Mouse (Mus musculus) activated CD4-positive, CD25-positive, alpha-beta regulatory T cell, adult 9 weeks (primary cell): ENCODE data around the gene Uba6. TPM values are rescaled to one million over a fixed set of nuclear protein-coding genes. Genes with fewer than 3 reads are reported as not detected.

ENCODE experiments used
- polyA plus RNA-seq: library from polyadenylated mRNA; unstranded; fragments of 100-300 nt; shearing (Covaris generic); gene quantifications from one replicate; pipeline ENCODE4 v1.2.1, GENCODE M21; 2017

Gene Uba6
- polyA plus RNA-seq = 30.6 TPM

DNA sequence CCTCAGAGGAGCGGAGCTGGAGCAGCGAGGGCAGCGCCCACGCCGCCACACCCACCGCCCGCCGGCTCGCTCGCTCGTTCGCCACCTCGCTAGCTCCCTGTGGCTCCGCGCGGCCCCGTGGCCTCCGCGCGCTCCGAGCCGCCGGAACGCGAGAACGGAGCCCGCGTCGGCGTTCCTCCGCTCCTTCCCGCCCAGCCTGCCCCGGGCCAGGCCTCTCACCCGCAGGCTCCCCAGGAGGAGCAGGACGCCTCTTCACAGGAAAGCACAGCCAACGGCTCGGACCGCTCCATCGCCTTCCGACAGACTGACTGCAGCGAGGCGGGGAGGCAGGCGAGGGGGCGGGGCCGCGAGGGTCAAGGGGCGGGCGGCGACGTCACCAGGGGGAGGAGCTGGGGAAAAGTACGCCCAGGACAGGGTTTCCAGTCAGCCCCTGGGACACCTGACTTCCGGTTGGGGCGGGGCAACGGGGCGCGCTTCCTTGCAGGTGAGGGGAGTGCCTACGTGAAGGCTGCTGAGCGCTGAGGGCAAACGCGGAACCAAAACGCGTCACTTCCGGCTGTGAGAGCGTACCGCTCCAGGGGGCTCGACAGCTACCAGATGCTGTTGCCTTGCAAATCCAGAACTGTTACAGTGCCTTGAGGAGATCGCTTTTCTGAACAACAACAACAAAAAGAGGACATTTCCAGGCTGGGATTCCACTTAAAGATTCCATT, at the start of gene Uba6:
Gene Uba6 (minus strand): TSS at position 355 of the 713 bp plus-strand sequence.

DNA sequence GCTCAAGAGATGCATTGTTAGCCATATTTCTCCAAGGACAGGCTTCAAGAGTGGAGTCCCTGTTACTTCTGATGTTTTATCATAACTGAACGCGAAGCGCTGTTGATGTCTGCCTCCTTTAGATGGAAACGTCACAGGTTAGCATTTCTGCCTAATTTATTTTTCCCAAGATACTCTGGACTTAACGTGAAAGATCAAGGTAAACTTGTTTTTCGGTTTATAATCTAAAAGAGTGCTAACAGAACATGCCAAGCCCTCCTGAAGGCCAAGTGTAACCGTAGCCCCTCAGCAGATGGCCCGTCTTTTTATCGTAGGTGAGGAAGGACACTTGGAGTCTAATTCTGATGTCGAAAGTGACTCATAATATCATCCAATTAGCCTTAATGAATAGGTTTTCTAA, 25.2 kb upstream of the Uba6 start, which contains the start of gene Gnrhr:
Gene Gnrhr (minus strand): TSS at position 101 of the 400 bp plus-strand sequence.

DNA sequence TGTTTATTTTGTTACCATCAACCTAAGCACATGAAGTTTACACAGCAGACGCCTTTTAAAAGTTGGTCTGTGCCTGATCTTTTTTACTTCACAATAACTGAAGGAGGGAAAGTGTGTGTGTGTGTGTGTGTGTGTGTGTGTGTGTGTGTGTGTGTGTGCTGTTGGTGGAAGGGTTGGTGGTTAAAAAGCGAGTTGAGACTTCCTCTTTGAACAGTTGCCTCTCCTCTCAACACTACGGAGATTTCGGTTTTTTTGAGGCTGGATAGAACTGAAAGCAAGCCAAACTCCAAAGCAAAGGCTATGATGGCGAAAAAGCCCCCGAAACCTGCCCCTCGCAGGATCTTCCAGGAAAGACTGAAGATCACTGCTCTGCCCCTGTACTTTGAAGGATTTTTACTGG, 101.1 kb downstream of the Uba6 start, which contains the start of gene Stap1:
Gene Stap1 (plus strand): TSS at position 209 of the 400 bp plus-strand sequence.

DNA sequence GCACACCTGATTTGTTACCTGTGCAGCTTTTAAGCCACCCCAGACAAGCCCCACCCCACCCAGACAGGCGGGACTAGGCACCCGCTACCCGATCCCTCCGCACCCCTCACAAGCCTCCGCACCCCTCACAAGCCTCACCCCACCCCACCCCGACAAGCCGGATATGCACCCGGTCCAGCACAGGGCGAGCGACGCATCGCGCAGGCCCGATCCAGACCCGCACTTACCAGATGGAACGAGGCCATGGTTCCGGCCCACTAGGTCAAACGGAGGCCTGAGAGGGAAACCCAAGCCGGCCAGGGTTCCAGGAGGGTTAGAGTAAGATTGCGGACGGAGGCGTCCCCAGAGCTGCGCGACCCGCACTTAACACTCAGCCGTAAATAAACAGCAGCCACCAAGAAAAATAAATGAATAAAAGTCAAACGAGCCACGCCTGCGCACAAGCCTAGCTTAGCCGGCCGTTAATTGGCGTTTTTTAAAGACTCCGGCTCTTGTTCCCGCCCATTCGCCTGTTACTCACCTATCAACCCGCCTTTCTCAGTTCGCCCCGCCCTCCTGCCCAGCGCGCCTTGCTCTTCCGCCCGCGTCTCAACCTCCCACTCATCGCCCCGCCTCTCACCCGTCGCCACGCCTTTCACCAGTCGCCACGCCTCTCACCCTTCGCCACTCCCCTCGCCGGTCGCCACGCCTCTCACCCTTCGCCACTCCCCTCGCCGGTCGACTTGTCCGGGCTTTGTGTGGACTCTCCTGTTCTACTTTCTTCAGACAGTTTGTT, 107.3 kb downstream of the Uba6 start, which contains the start of gene Cenpc1:
Gene Cenpc1 (minus strand): TSS at position 483 of the 775 bp plus-strand sequence.

Other genes starting within 250 kb of the Uba6 start
- gene Cenpc1, start 107.2 kb downstream of the Uba6 start, polyA plus RNA-seq = 23.3 TPM
- 98.2 TPM for gene Stap1, start 101.1 kb downstream of the Uba6 start, polyA plus RNA-seq
- not detected for gene Gnrhr, start 25.1 kb upstream of the Uba6 start, polyA plus RNA-seq
- gene Tmprss11c, start 116.5 kb upstream of the Uba6 start, polyA plus RNA-seq = not detected
- not detected for gene Tmprss11d, start 200.6 kb upstream of the Uba6 start, polyA plus RNA-seq